Mouse (Mus musculus) erythroblast, embryonic 14.5 days (primary cell): ENCODE data around the gene 2010111I01Rik. TPM values are rescaled to one million over a fixed set of nuclear protein-coding genes. Genes with fewer than 3 reads are reported as not detected.

Source experiments
- H3K27me3 ChIP-seq: 2 replicates; pipeline ENCODE4 v1.6.1; 2012; ENCODE audit warnings: inconsistent platforms; ENCODE audit not compliant: control insufficient read depth
- H3K36me3 ChIP-seq: 2 replicates; pipeline ENCODE4 v1.6.1; 2012; ENCODE audit warnings: mild to moderate bottlenecking, inconsistent platforms; ENCODE audit not compliant: control insufficient read depth
- H3K4me1 ChIP-seq: 2 replicates; pipeline ENCODE4 v1.6.1; 2012; ENCODE audit warnings: inconsistent platforms; ENCODE audit not compliant: control insufficient read depth
- H3K4me3 ChIP-seq: replicated peaks from 2 replicates; pipeline ENCODE3; 2012; ENCODE audit warnings: moderate library complexity, mild to moderate bottlenecking, inconsistent platforms
- H3K9me3 ChIP-seq: 2 replicates; pipeline ENCODE4 v1.6.1; 2012; ENCODE audit warnings: low read length, inconsistent platforms, mixed read lengths; ENCODE audit not compliant: control insufficient read depth
- GATA1 ChIP-seq: IDR thresholded peaks from 2 replicates; pipeline ENCODE4 v1.6.1; 2012; ENCODE audit warnings: low read length, inconsistent platforms, mixed read lengths
- TAL1 ChIP-seq: IDR thresholded peaks from 3 replicates; pipeline ENCODE4 v1.6.1; 2012; ENCODE audit warnings: low read length, inconsistent platforms, mixed read lengths
- polyA plus RNA-seq: library from polyadenylated mRNA; stranded (reverse); fragments of >175 nt; gene quantifications from 2 replicates; pipeline ENCODE4 v1.2.3, GENCODE M21; 2012

Gene 2010111I01Rik
- polyA plus RNA-seq, 1 experiment = 2.2 TPM

- Histone ChIP-seq H3K4me1 (peaks cover 24% of the 10 kb centered on the region), H3K4me3 (no peak overlapping the region), H3K9me3 (no peaks in the 10 kb centered on the region), H3K27me3 (no peaks in the 10 kb centered on the region), H3K36me3 (no peaks in the 10 kb centered on the region)
- no peak for TF ChIP-seq TAL1
- no peak for TF ChIP-seq GATA1
Measured at GRCm38 (mm10) chr13:63236159-63236893, 271.6 kb downstream of the 2010111I01Rik start.

DNA sequence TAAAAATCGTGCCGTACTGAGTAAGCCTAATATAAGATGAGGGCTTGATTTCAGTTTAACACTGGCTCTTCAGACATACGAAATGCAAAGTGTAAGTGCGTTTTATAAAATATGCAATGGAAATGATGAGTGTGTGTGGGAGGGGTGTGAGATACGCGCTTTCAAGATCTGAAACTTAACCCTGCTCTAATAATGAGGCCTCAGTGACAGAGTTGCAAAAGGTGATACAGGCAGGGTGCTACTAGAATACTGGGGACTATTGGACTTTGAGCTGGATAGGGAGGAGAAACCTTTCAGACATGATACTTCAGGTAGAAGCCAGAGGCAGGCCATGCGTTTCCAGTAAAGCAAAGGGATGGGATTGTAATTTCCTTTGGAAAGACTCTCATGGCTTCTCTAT lies 273.4 kb downstream of the 2010111I01Rik start:
- no peak for TF ChIP-seq GATA1
- TF ChIP-seq TAL1 = no peak
- H3K36me3 ChIP-seq = peaks cover 6% of the 10 kb centered on the region
- H3K27me3 ChIP-seq = no peaks in the 10 kb centered on the region

DNA sequence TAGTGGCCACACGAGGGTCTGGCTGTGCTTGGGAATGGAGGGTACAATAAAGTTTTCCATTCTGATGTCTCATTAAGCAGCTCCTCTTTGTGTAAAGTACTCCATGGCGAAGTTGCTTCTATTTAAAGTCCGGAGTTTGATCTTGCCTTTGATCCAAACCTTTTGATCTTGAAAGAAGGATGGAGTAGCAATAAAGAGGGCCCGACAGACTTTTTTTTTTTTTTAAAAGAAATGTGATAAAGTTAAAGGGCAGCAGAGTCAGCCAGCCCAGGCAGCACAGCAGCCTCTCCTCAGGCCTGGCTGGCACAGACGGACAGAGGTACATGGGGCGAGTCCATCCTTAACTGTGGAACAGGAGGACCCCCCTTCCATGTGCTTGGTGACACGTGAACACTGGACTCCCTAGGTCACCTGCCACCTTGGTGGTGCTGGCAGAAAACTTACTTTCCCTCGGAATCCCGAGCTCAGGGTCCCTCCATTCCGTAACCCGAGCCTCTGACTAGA lies 274.7 kb downstream of the 2010111I01Rik start:
- Histone ChIP-seq H3K4me3 (peak overlapping the region; percentile 84), H3K9me3 (no peaks in the 10 kb centered on the region), H3K4me1 (peaks cover 28% of the 10 kb centered on the region), H3K36me3 (peaks cover 7% of the 10 kb centered on the region), H3K27me3 (no peaks in the 10 kb centered on the region)
- TF ChIP-seq GATA1 (no peak), TAL1 (no peak)

More for the DNA sequence above, 273.4 kb downstream of the 2010111I01Rik start:
- no peak overlapping the region for H3K4me3 ChIP-seq
- H3K9me3 ChIP-seq = no peaks in the 10 kb centered on the region
- peaks cover 28% of the 10 kb centered on the region for H3K4me1 ChIP-seq

DNA sequence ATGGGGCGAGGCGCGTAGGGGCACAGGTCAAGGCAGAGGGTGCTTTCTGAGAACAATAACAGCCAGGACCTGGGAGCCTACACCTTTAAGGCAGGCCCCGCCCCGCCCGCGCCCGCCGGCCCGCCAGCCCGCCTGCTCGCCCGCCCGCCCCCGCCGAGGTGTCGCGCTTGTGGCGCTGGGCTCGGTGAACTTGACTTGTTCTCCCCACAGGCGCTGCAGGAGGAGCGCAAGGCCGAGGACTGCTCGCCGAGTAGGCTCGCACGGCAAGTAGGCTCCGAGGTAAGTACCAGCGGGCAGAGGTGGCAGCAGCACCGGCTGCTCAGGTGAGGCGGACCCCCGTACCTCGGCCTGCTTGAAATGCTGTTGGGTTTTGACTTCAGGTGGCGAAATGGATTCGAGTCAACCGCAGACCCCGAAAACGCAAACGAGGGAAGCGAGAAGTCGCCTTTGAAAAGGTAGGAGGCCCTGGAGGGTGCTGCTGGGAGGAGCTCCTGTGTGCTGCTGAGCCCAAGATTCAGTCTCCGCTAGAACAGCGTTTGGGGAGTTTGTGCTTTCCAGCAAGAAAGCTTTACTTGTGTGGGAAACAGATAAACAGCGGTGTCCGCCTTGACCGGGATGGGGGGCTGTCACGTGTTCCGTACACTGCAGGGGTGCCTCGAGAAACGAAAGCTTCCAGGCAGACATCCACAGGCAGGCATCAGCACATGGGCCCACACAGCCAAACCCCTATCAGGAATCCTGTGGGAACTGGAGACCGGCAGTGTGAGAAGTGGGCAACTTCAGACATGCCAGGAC lies 275.4 kb downstream of the 2010111I01Rik start:
- H3K4me1 ChIP-seq = peaks cover 28% of the 10 kb centered on the region
- H3K9me3 ChIP-seq = no peaks in the 10 kb centered on the region
- H3K36me3 ChIP-seq = peaks cover 9% of the 10 kb centered on the region
- no peaks in the 10 kb centered on the region for H3K27me3 ChIP-seq
- H3K4me3 ChIP-seq = peak overlapping the region; percentile 84
- TF ChIP-seq GATA1 (no peak), TAL1 (no peak)

GRCm38 (mm10) chr13:63240835-63241234 lies 276.1 kb downstream of the 2010111I01Rik start:
- Histone ChIP-seq H3K9me3 (no peaks in the 10 kb centered on the region), H3K27me3 (no peaks in the 10 kb centered on the region), H3K4me3 (peak overlapping the region; percentile 84), H3K36me3 (peaks cover 11% of the 10 kb centered on the region), H3K4me1 (peaks cover 28% of the 10 kb centered on the region)
- no peak for TF ChIP-seq GATA1
- TF ChIP-seq TAL1 = no peak

DNA sequence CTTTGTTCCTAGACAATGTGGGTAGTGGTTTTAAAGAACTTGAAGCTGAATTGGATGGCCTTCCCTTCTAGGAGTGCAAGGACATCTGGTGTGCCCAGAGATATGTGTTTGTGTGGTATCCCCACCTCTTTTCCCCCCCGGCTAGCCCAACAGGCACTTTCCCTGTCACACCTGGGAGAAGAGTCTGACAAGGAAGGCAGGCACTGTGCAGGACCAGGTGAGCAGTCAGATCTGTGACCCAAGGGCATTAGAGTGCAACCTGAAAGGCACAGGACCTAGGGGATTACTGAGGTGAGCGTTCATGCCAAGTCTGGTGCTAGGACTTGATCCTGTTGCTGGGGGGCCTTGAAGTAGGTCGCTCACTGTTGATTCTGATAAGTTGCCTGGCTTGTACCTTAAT lies 277.0 kb downstream of the 2010111I01Rik start:
- TF ChIP-seq GATA1 = no peak
- TF ChIP-seq TAL1 = no peak
- Histone ChIP-seq H3K4me1 (peaks cover 28% of the 10 kb centered on the region), H3K4me3 (no peak overlapping the region), H3K9me3 (no peaks in the 10 kb centered on the region), H3K36me3 (peaks cover 11% of the 10 kb centered on the region), H3K27me3 (no peaks in the 10 kb centered on the region)

DNA sequence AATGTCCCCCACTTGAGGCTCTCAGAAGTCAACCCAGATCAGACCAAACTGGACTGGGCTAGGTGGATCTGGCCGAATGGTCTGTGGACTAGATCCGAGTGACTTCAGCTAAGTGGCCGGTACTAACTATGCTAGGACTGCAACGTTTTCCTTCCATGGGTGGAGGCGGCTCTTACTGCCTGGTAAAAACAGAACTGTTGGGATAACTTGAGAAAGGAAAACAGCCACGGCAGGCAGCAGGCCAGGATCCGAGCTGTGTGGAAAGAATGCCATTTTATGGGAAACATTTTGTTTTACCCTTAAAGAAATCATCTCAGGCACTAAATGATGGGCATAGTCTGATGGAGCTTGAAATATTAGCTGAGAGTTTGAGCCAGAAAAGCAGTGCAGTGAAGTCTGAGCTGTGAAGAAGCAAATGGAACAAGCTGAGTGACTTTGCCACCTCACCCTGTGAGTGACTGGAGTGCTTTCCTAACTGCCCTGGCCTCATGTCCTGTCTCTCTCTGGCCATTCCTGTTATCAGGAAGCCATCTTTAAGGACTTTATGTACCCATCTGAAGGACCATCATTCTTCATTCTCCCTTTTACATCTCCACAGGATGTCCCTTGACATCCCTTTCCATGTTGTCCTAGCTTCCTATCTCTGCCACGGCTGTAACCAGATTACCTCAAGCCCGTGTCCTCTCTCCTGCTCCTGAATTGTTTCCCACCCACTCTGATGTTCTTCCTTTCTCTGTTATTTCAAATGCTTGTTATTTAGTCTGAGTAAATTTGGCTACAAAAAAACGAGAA lies 277.9 kb downstream of the 2010111I01Rik start:
- Histone ChIP-seq H3K9me3 (no peaks in the 10 kb centered on the region), H3K27me3 (no peaks in the 10 kb centered on the region), H3K4me1 (peaks cover 28% of the 10 kb centered on the region), H3K36me3 (peaks cover 13% of the 10 kb centered on the region), H3K4me3 (no peak overlapping the region)
- TF ChIP-seq TAL1 (no peak), GATA1 (no peak)

DNA sequence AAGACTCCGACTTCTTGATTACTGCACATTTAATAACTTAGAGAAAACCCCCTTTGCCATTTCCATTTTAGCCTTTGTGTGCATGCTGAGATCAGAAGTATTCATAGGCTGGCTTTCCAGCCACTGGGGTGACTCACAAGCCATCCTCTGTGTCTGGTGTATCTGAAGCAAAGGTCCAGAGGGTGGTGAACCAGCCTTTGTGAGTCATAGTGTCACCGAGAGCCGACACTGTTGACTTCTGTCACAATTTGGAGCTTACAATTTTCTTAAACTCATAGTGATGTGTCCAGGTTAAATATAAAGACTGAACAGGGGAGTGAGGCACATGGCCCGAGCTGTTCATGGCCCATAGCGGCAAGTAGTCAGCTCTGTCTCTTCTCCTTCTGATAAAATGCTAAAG lies 278.9 kb downstream of the 2010111I01Rik start:
- no peak overlapping the region for H3K4me3 ChIP-seq
- peaks cover 15% of the 10 kb centered on the region for H3K36me3 ChIP-seq
- no peak for TF ChIP-seq TAL1
- no peak for TF ChIP-seq GATA1
- peaks cover 25% of the 10 kb centered on the region for H3K4me1 ChIP-seq
- H3K27me3 ChIP-seq = no peaks in the 10 kb centered on the region
- no peaks in the 10 kb centered on the region for H3K9me3 ChIP-seq
